9 mouse cellular contexts compared by ENCODE assay signal in genomic region chr7:83161226-83161625, GRCm38 (mm10).
"Had no signal": no experiment of that assay in that cellular context is flagged by ENCODE, and none has a peak within 500 bp of the region (broad histone marks: within the 10 kb centered on the region; RNA-seq: fewer than 3 reads in every experiment).

No protein-coding gene starts in this region.

- DNase-seq: kidney, adult 8-10 months; kidney, postnatal 25 days; lung, adult 2 months; lung, postnatal 36 days; thymus, postnatal 36 days had no signal

- H3K4me3 ChIP-seq: limb, embryonic 10.5 days; liver, embryonic 15.5 days; midbrain, embryonic 13.5 days; stomach, embryonic 15.5 days had no signal

- H3K27ac ChIP-seq: limb, embryonic 10.5 days; liver, embryonic 15.5 days; midbrain, embryonic 13.5 days; stomach, embryonic 15.5 days had no signal
